Mouse (Mus musculus) subcutaneous adipose tissue, adult 2 months (tissue): ENCODE results near the gene Bsnd. TPM values are rescaled to one million over a fixed set of nuclear protein-coding genes. Genes with fewer than 3 reads are reported as not detected.

Experiments
- polyA plus RNA-seq: library from polyadenylated mRNA; depleted of rRNA; stranded (reverse); fragments of >200 nt; gene quantifications from 2 replicates; pipeline ENCODE4 v1.2.3, GENCODE M21; 2012; ENCODE audit warnings: low replicate concordance; rRNA removed

Gene Bsnd
- polyA plus RNA-seq = 0.06 TPM in 1 of 2 replicates, not detected in the other

GRCm38 (mm10) chr4:106492116-106492515, at the start of gene Bsnd:
Gene Bsnd, minus strand, starts transcription at chr4:106492283.

Other genes with a start within 250 kb of the Bsnd start
- gene Usp24, start 176.1 kb downstream of the Bsnd start, polyA plus RNA-seq = 13.0 and 18.4 TPM in 2 replicates
- gene Pcsk9, start 28.0 kb downstream of the Bsnd start, polyA plus RNA-seq = 0.16 and 1.7 TPM in 2 replicates
- gene Dhcr24, start 68.8 kb upstream of the Bsnd start, polyA plus RNA-seq = 48.7 and 70.3 TPM in 2 replicates
- gene Lexm, start 125.0 kb upstream of the Bsnd start, polyA plus RNA-seq = not detected in 2 replicates
- 1.8 TPM in 1 of 2 replicates, not detected in the other for gene Ttc22, start 130.1 kb upstream of the Bsnd start, polyA plus RNA-seq
- gene Pars2, start 158.8 kb upstream of the Bsnd start, polyA plus RNA-seq = 10.8 and 17.0 TPM in 2 replicates
- 53.7 and 81.7 TPM in 2 replicates for gene Ttc4, start 186.7 kb upstream of the Bsnd start, polyA plus RNA-seq
- 1.0 and 3.9 TPM in 2 replicates for gene Mroh7, start 238.6 kb upstream of the Bsnd start, polyA plus RNA-seq
- 0.27 and 1.5 TPM in 2 replicates for gene Fam151a, start 241.6 kb upstream of the Bsnd start, polyA plus RNA-seq